Mouse (Mus musculus): ENCODE measurements around the gene Braf.

The Braf gene

DNA sequence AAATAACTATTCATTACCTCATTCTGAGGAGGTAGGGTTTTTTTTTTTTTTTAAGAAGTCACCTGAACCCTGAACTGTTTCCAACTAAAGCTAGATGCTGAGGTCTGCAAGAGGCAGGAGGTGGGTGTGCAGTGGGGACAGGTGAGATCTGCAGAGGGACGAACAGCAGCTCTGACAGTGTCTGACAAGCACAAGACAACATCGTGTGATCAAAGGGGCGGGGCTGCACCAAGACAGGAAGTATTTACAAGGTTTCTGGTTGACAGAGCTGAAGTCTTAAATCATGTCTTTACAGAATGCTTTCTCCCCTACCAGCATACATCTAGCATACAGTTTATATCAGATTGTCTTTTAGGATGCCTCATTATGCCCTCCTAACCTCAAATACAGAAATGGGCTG, 118.4 kb downstream of the Braf start:
- DNase-seq: no peak

DNA sequence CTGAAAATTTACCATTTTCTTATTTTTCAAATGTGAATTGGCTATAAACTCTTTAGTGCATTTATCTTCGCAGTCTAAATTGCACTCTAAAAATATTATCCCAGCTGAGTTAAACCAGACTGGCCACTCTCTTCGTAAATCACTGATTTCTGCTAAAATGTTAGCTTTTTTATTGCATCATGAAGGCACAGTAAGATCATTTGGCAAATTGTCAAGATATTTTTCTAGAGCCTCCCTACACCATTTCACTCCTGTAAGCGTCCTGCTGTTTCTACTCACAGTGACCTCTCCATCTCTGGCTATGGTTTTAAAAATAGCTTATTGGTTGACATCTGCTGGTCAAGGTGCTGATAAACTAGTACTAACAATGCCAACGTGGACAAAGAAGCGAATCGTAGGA, 119.2 kb downstream of the Braf start:
- DNase-seq: no peak

DNA sequence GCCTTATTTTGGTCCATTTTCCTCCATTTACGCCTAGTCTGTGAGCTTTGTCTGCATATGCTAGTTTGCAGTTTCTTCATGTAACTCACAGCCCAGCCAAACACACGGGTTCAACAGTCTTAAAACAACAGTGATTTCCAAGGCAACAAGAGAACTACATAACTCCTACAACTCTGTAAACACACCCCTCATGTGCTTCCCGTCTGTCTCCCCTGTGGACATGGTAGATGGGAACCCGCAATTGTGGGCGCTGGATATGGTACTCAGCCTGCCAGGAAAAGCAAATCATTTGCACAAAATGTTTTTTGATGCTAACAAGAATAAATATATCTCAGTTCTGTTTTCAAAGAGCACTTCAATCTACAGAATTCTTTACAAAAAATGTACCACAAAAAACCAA, 120.7 kb downstream of the Braf start:
- no peak for DNase-seq

DNA sequence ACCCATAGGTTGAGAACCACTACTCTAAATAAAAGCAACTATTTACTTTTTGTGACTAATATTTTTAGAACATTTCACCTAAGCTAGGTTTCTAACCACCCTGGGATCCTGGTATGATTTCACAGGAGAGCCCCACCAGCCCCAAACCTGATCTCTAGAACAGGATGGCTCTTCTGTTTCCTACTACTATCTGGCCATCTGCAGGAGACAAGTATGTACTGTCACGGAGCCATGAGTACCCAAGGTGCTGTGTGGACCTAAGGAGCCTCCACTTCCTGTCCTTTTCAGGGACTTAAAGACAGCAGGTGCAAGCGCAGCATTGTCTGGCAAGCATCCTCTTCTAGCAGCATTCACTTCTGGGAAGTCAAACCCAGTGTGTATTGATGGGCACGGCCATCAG, 123.4 kb downstream of the Braf start:
- DNase-seq: no peak

DNA sequence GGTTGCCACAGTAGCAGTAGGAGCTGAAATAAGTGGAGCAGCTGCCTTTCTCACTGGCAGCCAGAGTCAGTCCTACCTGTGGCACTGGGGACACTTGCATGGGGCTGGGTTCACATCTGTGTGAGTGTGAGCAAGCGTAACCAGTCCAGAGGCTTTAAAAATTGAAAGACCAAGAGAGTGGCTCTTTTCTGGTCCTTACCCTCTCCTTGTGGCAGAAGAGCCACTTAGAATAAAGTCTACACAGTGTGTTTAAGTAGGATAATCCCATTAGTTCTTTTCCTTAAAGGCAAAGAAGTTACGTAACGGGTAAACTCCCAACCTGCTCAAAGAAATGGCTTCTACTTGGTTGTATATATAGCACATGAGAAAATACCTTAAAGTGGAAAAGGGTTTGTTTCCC, 124.4 kb downstream of the Braf start:
- no peak for DNase-seq

DNA sequence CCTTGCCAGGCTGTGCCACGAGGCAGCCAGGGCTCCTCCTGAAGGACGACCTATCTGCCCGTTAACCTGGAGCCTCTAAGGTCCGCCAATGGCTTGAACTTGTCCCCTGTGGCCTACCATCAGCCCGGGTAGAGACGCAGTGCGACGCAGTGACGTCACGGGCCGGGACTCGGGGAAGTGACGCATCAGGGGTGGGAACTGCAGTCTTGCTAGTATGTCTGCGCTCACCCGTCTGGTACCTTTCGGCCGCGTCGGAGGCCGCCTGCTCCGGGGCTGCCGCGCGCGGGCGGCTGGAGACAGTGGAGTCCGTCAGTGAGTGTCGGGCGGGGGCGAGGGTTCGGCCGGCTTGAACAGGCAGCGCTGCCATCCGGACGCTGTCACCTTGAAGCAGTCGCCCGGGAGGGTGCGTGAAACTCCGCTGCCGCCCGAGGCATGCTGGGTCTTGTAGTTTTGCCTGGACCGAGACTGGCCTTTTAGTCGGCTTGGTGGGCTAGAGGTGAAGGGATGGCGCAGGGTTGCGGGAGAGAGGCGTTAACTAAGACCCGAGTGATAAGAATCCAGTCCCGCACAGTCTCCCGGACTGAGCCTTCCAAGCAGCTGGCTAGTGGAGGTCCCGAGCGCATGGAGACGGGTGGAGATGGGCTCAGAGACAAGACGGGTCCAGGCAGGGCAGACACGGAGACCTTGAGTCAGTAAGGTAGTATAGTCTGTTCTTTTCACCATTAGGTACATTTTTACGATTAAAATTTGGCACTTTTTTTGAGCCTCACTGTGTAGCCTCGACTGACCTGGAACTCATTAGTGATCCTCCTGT, 132.7 kb downstream of the Braf start, which contains the start of gene Ndufb2:
Gene Ndufb2, plus strand, starts transcription at position 174 of the 814 bp plus-strand sequence.
- peak; percentile 95 to 96 for DNase-seq

DNA sequence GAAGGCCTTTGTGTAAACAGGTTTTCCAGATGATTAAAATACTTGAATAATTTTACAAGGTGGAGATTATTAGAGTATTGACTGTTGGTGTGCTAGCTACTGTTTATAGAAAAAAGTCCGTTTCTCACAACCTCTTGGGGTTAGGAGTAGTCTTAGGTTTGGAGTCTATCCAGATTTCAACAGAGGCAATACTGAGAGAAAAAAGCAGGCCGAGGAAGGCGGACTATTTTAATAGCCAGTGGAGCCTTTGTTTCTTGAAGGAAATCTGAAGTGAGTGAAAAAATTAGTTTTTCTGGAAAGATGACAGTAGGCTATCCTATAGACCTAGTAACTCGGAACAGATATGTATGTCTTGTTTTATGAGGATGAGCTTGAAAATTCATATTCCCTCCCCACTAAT, 133.8 kb downstream of the Braf start:
- DNase-seq: no peak

DNA sequence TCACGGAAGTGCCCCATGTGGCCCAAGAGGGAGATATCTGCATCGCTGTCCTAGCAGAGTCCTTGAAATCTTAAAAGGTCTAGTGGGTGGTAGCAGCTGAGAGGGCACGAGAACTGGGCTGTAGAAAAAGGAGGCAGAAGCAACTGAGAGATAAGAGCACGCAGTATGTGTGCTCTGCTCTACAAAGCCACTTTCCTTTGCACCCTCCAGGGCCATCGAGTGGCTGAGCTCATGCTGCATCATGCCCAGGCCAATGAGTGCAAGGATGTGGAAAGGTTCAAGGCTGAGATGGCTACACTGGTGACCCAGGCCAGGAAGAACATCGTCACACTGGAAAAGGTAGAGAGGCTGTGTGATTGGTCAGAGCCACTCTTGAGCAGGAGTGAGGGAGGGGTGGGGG, 139.7 kb downstream of the Braf start, which contains the start of gene Gm42420:
Gene Gm42420, plus strand, starts transcription at position 237 of the 400 bp plus-strand sequence.
- DNase-seq: no peak

DNA sequence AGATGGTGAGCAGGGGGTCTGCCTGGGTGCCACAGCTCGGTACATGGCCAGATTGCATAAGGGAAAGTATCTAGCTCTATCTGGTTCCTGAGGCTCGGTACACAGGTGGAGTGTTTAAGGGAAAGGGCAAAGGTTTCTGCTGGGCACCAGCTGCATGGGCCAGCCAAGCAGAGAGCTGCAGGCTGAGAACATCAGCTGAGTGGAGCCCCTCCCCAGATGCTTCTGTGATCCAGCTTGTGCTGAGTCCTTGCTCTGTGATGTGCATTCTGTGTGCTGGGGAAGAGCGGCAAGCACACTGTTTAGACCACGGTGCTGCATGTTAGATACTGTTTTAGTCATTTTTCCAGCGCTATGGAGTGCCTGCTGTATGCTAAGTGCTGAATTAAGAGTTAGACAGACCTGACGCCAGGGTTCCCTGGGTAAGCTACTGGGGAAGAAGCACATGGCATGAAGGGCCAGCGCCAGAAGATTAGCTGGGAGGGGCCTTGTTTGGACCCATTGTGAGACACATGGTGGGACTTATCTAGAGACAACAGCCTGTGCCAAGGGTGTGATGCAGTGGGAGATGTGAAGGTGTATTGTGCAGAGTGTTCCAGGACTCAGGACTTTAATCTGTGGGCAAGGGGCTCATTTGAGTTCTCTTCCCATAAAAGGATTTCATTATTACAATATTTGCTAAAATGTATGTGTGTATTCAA, 144.0 kb downstream of the Braf start:
- DNase-seq: no peak

DNA sequence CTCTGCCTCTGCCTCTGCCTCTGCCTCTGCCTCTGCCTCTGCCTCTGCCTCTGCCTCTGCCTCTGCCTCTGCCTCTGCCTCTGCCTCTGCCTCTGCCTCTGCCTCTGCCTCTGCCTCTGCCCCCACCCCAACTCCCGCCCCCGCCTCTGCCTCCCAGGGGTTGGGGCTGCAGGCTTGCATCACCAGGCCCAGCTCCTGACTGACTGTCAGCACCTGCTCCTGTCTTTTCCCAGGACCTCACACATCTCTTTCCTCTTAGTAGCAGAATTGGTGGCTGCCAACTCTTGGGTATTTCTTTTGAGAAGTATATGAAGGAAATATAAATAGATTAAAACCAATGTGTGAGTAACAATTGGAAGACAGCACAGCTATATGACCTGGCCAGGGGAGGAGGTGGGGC, 144.7 kb downstream of the Braf start:
- no peak for DNase-seq

DNA sequence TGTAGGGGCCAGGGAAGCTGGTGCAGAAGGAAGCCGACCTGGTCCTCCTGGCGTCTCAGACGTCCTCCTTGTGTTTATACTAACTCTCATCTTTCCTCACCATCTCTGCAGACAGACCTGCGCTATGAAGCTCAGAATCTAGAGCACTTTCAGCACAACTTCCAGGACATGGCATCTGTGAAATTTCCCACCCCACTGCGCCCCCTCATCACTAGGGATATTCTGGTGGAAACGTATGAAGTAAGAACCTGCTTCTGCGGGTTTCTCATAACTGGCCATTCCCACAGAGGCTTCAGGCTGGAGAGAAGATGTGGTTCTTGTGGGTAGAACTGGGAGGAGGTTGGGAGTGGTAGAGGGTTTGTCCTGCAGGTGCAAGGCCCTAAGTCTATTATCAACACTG, 145.7 kb downstream of the Braf start:
- DNase-seq: no peak

DNA sequence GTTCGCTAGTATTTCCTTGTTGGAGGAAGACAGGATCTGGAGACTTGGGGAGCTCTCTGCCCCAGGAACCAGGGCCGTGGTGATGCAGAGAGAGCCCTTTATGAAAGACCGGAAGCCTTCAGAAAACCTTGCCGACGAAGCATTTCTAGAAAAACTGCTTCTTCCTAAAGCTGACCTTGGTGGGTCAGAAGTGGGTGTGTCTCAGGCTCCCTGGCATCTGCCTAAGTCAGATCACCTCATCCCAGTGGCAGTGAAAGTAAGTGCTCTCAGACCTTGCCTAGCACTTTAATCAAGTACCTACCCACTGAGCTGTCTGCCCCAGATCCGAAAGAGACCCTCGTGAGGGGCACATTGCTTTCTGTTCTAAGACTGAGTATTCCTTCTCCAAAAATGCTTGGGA, 150.3 kb downstream of the Braf start:
- DNase-seq: no peak

DNA sequence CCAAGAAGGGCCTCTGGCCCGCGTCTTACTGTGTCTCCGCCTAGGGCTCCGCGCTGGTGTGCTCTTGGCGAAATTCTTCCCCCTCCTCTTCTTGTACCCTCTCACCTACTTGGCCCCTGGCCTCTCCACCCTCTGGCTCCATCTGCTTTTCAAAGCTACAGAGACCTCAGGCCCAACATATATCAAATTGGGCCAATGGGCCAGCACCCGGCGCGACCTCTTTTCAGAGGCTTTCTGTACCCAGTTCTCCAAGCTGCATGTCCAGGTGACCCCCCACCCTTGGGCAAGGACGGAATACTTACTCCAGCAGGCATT, 150.8 kb downstream of the Braf start:
- peak in 1 of 2 experiments; percentile 29 for DNase-seq

DNA sequence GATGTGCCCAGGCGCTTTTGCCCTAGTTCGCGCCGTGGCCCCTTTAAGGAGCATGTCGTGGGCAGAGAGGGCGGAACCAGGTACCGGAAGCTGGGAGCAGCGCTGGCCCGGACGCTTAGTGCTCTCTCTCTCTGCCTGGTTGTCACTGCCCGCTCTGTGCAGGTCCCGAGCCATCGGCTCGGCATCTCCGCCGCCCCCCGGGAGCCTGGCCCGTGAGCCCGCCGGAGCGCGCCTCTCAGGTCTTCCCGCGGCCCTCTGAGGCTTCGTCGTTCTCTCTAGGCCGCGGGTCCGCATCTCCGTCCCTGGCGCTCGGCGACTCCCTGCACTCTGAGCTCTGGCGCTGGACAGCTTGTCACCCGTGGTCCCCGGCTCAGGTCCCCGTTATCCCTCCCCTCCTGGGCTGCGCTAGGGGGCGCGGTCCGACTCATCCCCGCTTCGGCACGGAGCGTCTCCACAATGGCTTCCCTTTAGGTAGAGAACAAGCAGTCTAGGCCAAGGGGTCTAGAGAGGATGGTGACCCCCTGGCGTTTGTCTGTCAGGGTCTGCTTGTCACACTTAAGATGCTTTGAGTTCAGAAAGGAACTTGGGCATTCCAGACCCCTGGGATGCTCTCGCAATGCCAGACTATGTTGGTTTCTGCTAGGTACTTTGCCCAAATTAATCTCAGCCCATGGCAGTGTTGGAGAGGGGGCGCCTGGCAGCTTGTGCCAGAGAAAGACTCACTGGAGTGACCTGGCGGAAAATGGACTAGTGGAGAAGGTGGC, 151.3 kb downstream of the Braf start, which contains the start of gene Adck2:
Gene Adck2, plus strand, starts transcription at position 83 of the 764 bp plus-strand sequence.
- DNase-seq: peak; percentile 85 to 86

DNA sequence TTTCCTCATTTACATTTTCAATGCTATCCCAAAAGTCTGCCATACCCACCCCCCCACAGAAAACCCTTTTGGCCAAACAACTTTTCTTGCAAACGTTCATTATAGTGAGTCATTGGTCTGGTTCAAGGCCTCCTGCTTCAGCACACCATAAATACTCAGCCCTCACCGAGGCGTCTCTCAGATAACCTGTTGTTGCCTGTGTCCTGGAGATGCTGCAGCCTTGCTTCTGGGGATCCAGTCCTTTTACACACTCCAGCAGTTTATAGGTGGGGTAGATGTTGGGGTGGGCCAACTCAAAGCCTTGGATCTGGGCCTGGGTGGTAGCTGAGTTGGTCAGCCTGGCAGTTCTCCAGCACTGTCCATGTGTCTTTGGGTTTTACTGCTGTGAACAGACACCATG, 154.8 kb downstream of the Braf start:
- no peak for DNase-seq

DNA sequence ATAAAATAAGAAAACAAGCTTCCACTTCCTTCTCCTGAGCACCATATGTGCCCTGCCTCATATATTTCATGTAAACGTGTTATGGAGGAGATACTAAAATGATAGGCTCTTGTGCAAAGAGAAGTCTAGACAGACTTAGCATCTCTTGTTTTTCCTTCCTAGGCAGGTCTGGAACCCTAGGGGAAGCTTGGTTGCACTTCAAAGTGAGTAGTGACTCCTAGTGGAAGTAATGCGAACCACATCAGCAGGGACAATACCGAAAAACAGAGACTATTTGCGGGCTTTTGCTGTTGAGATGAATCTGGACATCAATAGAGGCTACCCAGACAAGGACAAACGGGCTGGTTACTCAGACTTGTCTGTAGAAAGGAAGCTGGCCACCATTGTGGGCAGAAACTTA, 157.7 kb downstream of the Braf start:
- peak in 1 of 2 experiments; percentile 41 for DNase-seq

DNA sequence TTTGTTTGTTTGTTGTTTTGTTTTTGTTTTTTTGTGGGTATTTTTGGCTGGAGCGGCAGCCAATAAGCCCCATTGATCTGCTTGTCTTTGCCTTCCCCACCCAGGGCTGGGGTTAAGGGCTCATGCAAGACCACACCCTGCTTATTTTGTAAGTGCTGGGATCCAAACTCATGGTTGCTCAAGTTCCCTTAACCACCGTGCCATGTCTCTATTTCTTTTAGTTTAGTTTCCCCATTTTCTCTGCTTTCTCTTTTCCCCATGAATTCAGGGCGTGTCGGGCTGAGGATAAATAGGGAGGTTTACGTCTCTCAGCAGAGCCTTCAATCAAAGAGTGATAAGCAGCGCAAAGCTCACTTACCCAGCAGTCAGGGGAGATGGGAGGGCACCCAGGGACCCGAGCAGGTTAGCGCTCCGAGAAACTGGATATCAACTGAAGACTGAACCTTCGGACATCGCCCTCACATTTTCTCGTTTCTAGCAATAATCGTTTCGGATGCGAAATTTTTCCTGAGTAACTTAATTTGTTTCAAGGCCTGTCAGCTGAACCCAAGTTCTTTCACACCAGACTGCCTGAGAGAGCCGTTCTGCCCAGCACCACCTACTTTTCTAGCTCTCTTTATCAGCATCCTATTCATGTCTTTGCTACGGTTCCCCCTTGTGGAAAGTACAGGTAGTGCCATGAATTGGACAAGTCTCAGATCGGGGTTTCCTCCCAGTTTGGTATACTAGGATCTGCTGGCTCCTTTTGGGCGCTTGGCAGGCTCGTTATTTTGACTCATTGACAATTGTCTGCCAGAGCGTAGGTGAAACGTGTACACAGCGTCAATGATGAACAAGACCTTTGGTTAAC, 162.9 kb downstream of the Braf start:
- DNase-seq: peak; percentile 75 to 92

DNA sequence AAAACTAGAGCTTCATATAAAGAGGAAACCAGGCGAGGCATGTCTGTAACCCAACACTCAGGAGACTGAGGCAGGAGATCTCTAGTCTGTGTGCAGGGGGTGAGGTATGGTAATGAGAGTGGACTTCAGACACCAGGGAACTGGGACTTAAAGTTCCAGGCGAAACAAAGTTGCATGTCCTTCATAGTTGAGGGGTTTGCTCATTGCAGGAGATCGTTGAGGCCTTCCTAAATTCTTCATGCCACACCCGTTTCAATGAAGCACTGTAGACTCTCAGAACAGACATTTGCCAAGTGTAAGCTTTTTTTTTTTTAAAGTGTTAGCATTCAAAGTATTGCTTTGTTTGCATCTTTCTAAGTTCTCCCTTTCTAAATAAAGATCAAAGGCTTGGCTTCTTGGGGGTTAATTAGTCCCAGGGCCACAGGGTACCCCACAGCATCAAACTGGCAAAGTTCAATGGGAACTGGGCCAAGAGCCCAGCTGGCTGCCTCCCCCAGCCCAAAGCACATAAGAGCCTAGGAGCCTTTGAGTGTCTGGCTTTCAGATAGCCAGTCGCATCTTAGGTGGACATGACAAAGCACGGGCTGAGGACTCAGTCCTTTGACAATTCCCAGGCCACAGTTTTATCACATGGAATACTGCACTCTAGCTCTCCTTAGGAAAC, 165.9 kb downstream of the Braf start:
- no peak for DNase-seq

DNA sequence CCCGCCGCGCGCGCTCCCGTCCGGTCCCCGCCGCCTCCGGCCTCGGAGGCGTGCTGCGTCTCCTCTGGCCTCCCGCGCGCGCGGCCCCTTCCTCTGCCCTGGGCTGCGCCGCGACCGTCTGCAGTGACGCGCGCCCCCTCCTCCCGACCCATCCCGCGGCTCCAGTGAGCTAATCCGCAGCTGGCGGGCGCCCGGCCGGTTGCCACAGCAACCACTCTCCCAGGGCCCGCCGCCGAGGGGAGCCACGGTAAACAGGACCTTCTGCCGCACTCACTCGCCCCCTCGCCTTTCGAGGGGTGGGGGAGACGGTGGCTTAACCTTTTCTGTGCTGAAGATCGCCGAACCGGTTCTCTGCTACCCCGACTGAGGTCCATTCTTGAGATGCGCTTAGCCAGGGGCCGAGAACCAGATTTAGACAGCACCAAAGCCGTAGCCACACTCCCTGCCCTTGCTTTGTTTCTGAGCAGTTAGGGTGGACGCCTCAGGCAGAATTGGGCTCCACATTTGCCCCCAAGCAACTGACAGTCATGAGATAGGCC, 167.5 kb downstream of the Braf start, which contains the start of gene Dennd2a:
Gene Dennd2a, minus strand, starts transcription at position 145 of the 539 bp plus-strand sequence.
- peak; percentile 63 to 67 for DNase-seq

DNA sequence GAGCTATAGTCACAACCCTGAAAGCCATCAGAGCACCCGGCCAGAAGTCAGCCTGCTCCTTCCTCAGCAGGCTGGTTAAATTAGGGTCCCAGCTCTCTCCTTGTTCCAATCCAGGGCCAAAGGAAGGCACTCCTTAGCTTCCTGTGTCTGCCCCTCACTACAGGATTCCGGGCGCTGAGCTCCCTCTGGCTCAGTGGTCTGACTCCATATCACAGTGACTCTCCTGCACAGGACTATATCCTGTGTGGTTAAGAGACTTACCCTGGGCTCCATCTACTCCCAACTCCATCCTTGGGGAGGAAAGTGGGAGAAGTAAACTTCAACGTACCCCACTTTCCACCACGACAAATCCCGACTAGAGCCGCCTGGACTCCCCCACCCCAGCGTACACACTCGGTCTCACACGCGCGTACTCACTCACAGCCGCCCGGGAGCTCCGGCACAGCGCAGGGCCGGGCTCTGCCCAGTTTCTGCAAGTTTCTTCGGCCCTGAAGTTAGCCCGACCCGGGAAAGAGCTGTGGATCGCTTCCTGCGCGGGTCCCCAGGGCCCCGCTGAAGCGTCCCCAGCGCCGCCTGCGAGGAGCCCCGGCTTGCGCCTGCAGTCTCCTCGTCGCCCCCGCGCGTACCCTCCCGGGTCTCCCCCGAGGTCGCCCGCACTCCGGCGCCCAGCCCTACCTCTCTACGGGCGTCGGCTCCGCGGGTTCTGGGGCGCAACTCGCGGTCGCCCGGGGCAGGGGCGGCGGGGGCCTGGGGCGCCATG, 168.2 kb downstream of the Braf start:
- DNase-seq: peak; percentile 37 to 40

DNA sequence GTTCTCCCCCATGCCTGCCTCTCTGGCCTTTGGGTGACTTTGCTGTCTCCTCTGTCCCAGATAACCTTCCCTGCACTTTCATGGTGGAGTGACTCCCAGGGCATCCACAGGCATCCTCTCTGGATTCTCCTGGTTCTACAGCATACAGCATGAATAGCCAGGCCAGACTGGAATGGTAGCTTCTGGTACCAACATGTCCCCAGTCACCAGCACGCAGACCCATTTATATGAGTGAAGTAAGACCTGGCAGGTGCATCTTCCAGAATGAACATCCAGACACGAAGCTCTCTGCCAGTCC, 169.7 kb downstream of the Braf start:
- DNase-seq: no peak
